Mouse (Mus musculus): ENCODE results near the gene 1700092M07Rik.

- TF ChIP-seq ZNF384 (IDR thresholded peaks at IDR 0.05; ENCODE audit: low read depth, low read length) = no peak
- TF ChIP-seq CHD2 (IDR thresholded peaks at IDR 0.05; ENCODE audit: low read depth, low read length) = no peak
- no peak for TF ChIP-seq ZC3H11A (IDR thresholded peaks at IDR 0.05; ENCODE audit: borderline replicate concordance, low read depth, low read length)
These were observed at the start of gene 1700092M07Rik for GRCm38 (mm10) chr19:8740603-8741002.
